Mouse (Mus musculus): ENCODE measurements around the gene Sfpq. TPM values are rescaled to one million over a fixed set of nuclear protein-coding genes. Genes with fewer than 3 reads are reported as not detected.
"Not testable (repeated sequence)": the region's sequence is repeated elsewhere in the genome, so short reads cannot be mapped to it uniquely, and the experiment has no call there.

Sfpq gene
- polyA plus RNA-seq, 1 experiment from 2014 or later: 47.4 TPM

DNA sequence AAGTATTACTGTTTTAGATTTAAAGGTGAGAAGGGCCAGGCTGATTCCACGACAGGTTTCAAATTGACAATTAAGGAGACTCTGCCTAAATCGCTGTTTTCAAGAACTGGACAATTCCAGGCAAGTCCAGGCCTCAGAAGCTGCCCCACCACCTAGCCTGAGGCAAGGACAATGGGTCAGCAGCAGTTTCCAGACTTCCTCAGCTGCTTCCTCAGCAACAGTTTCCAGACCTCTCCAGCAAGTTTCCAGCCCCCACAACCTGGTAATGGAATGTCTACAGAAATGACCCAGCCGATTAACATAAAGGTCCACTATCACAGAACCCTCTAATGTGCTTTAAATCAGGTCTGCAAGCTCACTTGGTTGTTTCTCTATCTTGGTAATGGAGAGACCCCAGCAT is 16.7 kb upstream of the Sfpq start:
- 69% methylated on average over 3 of the region's 3 CpGs for WGBS
- Histone ChIP-seq H3K36me3 (no peaks in the 10 kb centered on the region), H3K9ac (no peak overlapping the region), H3K4me3 (no peak overlapping the region), H3K4me1 (peaks cover 6% of the 10 kb centered on the region), H3K9me3 (0 out of 2 replicates have a peak, but pooled peaks cover 3% of the 10 kb centered on the region), H3K27me3 (replicated peaks) (peaks cover 12% of the 10 kb centered on the region; the same call in 1 of the 2 replicates), H3K4me2 (no peak overlapping the region), H3K27ac (replicated peaks) (no peak overlapping the region)
- ATAC-seq (ENCODE audit: extremely low read depth, insufficient number of reproducible peaks, low FRiP score, low TSS enrichment): no peak

DNA sequence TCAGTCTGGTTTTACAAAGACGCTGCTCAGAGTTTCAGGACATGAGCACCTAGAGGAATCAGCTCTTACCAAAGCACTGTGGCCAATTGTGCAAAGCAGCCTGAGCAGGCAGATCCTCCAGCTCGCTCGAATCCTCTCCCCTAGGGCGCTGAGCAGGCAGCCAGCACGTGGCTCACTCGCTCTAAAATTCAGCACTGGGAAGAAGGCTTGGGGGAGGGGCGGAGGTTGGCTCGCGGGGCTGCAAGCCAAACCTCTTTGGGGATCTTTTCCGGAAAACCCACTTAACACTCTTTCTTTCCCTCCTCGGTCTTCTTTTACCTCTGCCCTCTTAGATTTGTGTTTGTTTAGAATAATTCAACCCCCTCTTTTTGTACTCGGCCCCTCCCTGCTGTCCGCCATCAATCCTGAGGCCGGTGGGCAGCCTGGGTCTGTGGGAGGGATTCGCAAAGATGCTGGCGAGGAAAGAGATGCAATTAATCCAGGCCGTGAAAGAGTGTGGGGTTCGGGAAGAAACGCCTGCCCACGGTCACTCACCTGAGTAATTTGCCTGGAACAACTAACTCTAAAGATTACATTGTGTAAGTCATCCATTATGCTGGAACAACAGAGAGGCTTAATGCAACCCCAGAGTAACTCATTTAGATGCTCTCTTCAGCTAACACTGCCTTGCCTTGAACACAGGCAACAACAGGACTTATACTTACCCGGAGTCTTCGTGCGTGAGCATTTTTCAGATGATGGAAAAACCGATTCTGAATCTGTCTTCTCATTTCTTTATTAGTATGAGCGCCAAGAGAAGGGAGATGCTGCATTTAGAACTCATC is 15.8 kb upstream of the Sfpq start:
- WGBS: 18% methylated on average over 25 of the region's 25 CpGs
- Histone ChIP-seq H3K27me3 (replicated peaks) (peaks cover 11% of the 10 kb centered on the region; the same call in 1 of the 2 replicates), H3K36me3 (no peaks in the 10 kb centered on the region), H3K27ac (replicated peaks) (no peak overlapping the region), H3K4me1 (peaks cover 6% of the 10 kb centered on the region), H3K4me2 (peak overlapping the region; percentile 74), H3K9me3 (0 out of 2 replicates have a peak, but pooled peaks cover 3% of the 10 kb centered on the region), H3K9ac (peak overlapping the region; percentile 68), H3K4me3 (peak overlapping the region; percentile 49)
- no peak for ATAC-seq (ENCODE audit: extremely low read depth, insufficient number of reproducible peaks, low FRiP score, low TSS enrichment)

DNA sequence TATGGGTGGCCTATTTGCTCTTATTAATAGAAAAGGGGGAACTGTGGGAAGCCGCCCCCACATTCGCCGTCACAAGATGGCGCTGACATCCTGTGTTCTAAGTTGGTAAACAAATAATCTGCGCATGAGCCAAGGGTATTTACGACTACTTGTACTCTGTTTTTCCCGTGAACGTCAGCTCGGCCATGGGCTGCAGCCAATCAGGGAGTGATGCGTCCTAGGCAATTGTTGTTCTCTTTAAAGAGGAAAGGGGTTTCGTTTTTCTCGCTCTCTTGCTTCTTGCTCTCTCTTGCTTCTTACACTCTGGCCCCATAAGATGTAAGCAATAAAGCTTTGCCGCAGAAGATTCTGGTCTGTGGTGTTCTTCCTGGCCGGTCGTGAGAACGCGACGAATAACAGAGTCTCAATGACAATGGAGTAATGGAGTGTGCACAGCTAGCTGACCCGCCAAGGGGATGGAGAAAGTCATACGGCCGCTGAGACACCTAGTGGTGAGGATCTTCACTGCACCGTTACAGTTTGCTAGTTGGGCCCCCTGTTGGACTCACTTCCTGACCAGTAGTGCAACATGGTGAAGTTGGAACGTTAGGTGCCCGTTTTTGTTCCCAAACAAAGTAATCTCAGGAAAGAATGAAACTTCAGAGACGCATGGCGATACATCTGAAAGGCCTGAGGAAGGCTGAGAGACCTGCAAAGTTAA is 5.7 kb upstream of the Sfpq start:
- WGBS: 16% methylated on average over 14 of the region's 26 CpGs
- H3K4me2 ChIP-seq: peak overlapping the region; percentile 44

DNA sequence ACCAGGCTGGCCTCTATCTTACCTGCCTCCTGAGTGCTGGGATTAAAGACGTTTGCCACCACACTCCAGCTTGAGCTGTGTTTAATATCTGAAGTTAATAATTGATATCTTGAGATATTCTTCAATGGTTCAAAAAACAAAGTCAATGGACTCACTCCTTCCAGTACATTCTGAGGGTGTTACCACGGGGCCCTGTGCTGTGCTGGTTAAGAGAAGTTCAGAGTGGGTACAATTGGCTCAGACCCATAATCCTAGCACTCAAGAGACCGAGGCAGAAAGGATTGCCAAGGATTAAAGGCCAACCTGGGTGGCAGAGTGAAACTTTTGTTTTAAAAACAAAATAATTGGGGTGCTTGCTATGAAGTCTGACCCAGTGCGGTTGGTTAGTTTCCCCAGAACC is 4.8 kb upstream of the Sfpq start:
- H3K27me3 ChIP-seq (replicated peaks): no peaks in the 10 kb centered on the region
- H3K4me2 ChIP-seq: no peak overlapping the region
- H3K27ac ChIP-seq (replicated peaks): no peak overlapping the region
- H3K4me1 ChIP-seq: peaks cover 4% of the 10 kb centered on the region
- H3K9ac ChIP-seq: no peak overlapping the region
- no peak overlapping the region for H3K4me3 ChIP-seq
- no peaks in the 10 kb centered on the region for H3K36me3 ChIP-seq
- 82% methylated on average over 4 of the region's 4 CpGs for WGBS
- no peaks in the 10 kb centered on the region for H3K9me3 ChIP-seq
- no peak for ATAC-seq (ENCODE audit: extremely low read depth, insufficient number of reproducible peaks, low FRiP score, low TSS enrichment)

More for the DNA sequence above, 5.7 kb upstream of the Sfpq start:
- not testable (repeated sequence) for H3K27ac ChIP-seq (replicated peaks); H3K9me3 ChIP-seq; H3K27me3 ChIP-seq (replicated peaks); H3K36me3 ChIP-seq; H3K4me1 ChIP-seq
- Histone ChIP-seq H3K4me3 (peak overlapping the region; percentile 41), H3K9ac (0 out of 2 replicates have a peak overlapping the region, but pooled peaks have one; percentile 37)
- peak; percentile 76; the same call in 1 of the 2 replicates for ATAC-seq (ENCODE audit: extremely low read depth, insufficient number of reproducible peaks, low FRiP score, low TSS enrichment)

DNA sequence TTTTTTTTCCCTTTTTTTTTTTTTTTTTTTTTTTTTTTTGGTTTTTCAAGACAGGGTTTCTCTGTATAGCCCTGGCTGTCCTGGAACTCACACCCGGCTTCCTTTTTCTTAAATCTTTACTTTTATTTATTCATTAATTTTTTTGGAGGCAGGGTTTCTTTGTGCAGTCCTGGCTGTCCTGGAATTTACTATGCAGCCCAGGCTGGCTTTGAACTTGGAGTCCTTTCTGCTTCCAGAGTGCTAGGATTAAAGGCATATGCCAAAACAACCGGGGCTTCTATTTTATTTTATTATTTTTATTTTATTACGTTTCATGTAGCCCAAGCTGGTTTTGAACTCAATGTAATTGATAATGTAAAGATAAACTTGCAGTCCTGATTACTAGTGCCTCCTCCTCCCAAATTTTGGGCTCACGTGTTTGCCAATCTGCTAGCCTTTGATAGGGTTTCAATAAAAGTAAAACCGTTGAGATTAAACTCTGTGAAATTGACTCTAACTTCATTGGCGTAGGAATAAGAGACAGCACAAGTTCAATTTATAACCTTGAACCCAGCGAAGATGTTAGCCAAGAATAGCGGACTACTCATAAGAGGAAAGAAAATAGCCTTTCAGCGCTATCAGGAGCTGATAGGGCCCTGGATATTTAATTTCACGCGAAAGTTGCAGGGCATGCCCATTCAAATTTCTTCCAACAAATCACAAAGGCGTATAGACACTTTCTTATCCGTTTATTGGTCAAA is 543 bp upstream of the Sfpq start:
- Histone ChIP-seq H3K27me3 (replicated peaks) (no peaks in the 10 kb centered on the region), H3K4me3 (peak overlapping the region; percentile 96), H3K9ac (peak overlapping the region; percentile 71), H3K4me2 (peak overlapping the region; percentile 73), H3K36me3 (peaks cover 30% of the 10 kb centered on the region), H3K9me3 (no peaks in the 10 kb centered on the region), H3K4me1 (peaks cover 23% of the 10 kb centered on the region), H3K27ac (replicated peaks) (peak overlapping the region; percentile 75)
- ATAC-seq (ENCODE audit: extremely low read depth, insufficient number of reproducible peaks, low FRiP score, low TSS enrichment): no peak
- WGBS: 12% methylated on average over 13 of the region's 13 CpGs

DNA sequence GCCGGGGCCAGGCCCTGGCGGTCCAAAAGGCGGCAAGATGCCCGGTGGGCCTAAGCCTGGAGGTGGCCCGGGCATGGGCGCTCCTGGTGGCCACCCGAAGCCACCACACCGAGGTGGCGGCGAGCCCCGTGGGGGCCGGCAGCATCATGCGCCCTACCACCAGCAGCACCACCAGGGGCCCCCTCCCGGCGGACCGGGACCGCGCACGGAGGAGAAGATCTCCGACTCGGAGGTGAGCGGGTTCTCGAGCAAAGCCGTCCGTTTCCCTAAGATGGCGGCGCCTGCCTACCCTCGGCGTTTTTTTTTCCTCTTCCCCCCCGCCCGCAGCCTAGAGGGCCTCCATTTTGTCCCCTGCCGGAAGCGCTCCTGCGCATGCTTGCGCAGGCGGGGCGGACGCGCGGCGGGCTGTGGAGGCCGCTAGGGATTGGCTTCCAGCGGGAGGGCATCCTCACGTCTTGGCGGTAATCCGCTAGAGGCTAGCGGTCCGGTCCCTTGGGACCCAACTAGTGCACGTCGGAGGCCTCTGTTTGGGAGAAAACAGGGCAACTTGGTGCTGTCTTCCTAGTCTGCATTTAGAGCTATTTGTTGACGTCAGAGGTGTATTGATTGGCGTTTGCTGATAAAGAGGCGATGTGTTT is 984 bp downstream of the Sfpq start:
- H3K4me1 ChIP-seq: peaks cover 36% of the 10 kb centered on the region
- no peaks in the 10 kb centered on the region for H3K27me3 ChIP-seq (replicated peaks)
- under 1% methylated on average over 51 of the region's 53 CpGs for WGBS
- H3K36me3 ChIP-seq: peaks cover 46% of the 10 kb centered on the region
- H3K27ac ChIP-seq (replicated peaks): peak overlapping the region; percentile 98
- peak; percentile 73 for ATAC-seq (ENCODE audit: extremely low read depth, insufficient number of reproducible peaks, low FRiP score, low TSS enrichment)
- no peaks in the 10 kb centered on the region for H3K9me3 ChIP-seq
- peak overlapping the region; percentile 96 for H3K4me3 ChIP-seq
- H3K9ac ChIP-seq: peak overlapping the region; percentile 100
- H3K4me2 ChIP-seq: peak overlapping the region; percentile 94

DNA sequence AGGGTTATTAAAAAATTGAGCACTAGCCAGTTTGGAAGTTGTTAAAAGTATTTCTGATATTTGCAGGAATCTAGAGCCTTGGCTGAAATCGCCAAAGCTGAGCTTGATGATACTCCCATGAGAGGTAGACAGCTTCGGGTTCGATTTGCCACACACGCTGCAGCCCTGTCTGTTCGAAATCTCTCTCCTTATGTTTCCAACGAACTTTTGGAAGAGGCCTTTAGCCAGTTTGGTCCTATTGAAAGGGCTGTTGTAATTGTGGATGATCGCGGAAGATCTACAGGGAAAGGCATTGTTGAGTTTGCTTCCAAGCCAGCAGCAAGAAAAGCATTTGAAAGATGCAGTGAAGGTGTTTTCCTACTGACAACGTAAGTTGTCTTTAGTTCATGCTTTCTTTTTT is 2.1 kb downstream of the Sfpq start:
- H3K27ac ChIP-seq (replicated peaks): 0 out of 2 replicates have a peak overlapping the region, but pooled peaks have one; percentile 98
- peak overlapping the region; percentile 94 for H3K4me2 ChIP-seq
- H3K9me3 ChIP-seq: no peaks in the 10 kb centered on the region
- no peak for ATAC-seq (ENCODE audit: extremely low read depth, insufficient number of reproducible peaks, low FRiP score, low TSS enrichment)
- no peaks in the 10 kb centered on the region for H3K27me3 ChIP-seq (replicated peaks)
- peaks cover 57% of the 10 kb centered on the region for H3K36me3 ChIP-seq
- H3K4me1 ChIP-seq: peaks cover 46% of the 10 kb centered on the region
- H3K9ac ChIP-seq: peak overlapping the region; percentile 100
- peak overlapping the region; percentile 96 for H3K4me3 ChIP-seq
- 3% methylated on average over 9 of the region's 9 CpGs for WGBS

DNA sequence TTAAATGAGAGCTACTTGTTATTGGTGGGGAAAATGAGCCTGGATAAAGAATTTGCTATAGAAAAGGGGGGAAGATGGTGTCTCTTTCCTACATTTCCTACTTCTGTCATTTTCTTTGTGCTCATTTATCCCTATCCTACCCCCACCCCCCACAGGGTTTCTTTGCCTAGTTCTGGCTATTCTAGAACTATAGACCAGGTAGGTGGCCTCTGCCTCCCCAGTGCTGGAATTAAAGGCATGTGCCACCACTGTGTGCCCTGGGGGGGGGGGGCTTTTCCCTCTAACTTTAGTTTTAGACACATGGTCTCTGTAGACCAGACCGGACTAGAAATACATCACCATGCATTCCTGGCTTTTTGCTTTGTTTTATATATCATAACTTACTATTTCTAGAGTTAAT is 3.1 kb downstream of the Sfpq start:
- no peak overlapping the region for H3K27ac ChIP-seq (replicated peaks)

DNA sequence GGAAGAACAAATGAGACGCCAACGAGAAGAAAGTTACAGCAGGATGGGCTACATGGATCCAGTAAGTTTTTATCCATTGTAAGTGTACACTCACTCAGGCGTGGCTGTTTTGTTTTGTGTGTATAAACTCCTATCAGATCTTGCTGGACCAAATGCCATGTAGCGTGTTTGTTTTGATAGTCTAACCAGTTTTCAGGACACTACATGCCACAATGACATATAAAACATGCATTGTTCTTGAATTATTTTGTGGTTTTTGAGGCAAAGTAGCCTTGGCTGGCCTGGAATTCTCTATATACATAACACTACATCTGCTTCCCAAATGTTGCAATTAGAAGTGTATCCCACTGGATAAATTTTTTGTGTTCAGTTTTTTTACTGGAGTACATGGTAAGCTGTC is 5.7 kb downstream of the Sfpq start:
- H3K9me3 ChIP-seq: no peaks in the 10 kb centered on the region
- H3K27me3 ChIP-seq (replicated peaks): no peaks in the 10 kb centered on the region
- no peak overlapping the region for H3K4me2 ChIP-seq
- ATAC-seq (ENCODE audit: extremely low read depth, insufficient number of reproducible peaks, low FRiP score, low TSS enrichment): no peak
- no peak overlapping the region for H3K4me3 ChIP-seq
- H3K4me1 ChIP-seq: peaks cover 41% of the 10 kb centered on the region
- no peak overlapping the region for H3K27ac ChIP-seq (replicated peaks)
- no peak overlapping the region for H3K9ac ChIP-seq
- peaks cover 88% of the 10 kb centered on the region for H3K36me3 ChIP-seq
- WGBS: 89% methylated on average over 4 of the region's 4 CpGs

More for the DNA sequence above, 3.1 kb downstream of the Sfpq start:
- no peaks in the 10 kb centered on the region for H3K27me3 ChIP-seq (replicated peaks)
- H3K4me2 ChIP-seq: peak overlapping the region; percentile 94
- H3K36me3 ChIP-seq: peaks cover 63% of the 10 kb centered on the region
- H3K4me3 ChIP-seq: peak overlapping the region; percentile 96
- 36% methylated on average over 1 of the region's 1 CpGs for WGBS
- ATAC-seq (ENCODE audit: extremely low read depth, insufficient number of reproducible peaks, low FRiP score, low TSS enrichment): no peak
- peaks cover 46% of the 10 kb centered on the region for H3K4me1 ChIP-seq
- no peaks in the 10 kb centered on the region for H3K9me3 ChIP-seq
- H3K9ac ChIP-seq: peak overlapping the region; percentile 100

DNA sequence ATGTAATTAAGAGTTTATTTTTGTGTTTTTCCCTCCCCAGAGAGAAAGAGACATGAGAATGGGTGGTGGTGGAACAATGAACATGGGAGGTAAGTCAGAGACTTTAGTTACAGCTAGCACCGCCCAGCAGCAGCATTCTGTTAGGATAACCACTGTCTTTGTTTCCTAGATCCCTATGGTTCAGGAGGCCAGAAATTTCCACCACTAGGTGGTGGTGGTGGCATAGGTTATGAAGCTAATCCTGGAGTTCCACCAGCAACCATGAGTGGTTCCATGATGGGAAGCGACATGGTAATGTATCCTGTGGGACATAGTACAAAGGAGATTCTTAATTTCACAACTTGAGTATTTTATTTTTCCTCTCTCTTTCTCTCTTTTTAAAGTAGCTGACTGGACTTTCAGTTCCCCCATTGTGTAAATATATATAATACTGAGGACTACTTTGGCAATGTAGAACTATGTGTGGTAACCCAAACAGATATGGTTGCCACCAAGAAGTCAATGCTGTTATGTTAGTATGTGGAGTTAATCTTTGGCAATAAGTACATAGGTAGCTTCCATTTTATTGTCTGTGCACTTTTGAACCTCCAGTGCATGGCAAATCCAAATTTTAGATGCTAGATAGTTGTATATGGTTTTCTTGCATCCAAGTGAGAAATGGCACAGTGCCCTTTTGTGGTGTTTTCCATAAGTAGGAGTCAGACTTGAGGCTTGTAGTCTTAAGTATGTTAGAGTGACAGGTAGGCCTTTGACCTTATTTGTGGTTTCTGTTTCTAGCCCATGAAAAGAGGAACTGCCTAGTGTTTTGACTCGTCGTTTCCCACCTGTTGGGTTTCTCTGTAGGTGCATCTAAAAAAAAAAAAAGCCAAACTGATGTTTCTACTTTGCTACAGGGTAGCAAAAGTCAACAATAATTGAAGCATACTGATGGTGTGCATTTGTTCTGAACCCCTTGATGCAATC is 6.4 kb downstream of the Sfpq start:
- no peak for ATAC-seq (ENCODE audit: extremely low read depth, insufficient number of reproducible peaks, low FRiP score, low TSS enrichment)
- Histone ChIP-seq H3K27me3 (replicated peaks) (no peaks in the 10 kb centered on the region), H3K9ac (no peak overlapping the region), H3K4me1 (peaks cover 41% of the 10 kb centered on the region), H3K27ac (replicated peaks) (no peak overlapping the region), H3K9me3 (no peaks in the 10 kb centered on the region), H3K4me3 (no peak overlapping the region), H3K36me3 (peaks cover 94% of the 10 kb centered on the region), H3K4me2 (no peak overlapping the region)
- 66% methylated on average over 4 of the region's 4 CpGs for WGBS
